Mouse (Mus musculus) right cerebral cortex, postnatal 25 days (tissue): ENCODE results near the gene Phf11b.
"Not testable (repeated sequence)": the region's sequence is repeated elsewhere in the genome, so short reads cannot be mapped to it uniquely, and the experiment has no call there.

Source experiments
- DNase-seq: peaks from one replicate; pipeline ENCODE4 v3.0.0; 2022

Gene Phf11b

DNA sequence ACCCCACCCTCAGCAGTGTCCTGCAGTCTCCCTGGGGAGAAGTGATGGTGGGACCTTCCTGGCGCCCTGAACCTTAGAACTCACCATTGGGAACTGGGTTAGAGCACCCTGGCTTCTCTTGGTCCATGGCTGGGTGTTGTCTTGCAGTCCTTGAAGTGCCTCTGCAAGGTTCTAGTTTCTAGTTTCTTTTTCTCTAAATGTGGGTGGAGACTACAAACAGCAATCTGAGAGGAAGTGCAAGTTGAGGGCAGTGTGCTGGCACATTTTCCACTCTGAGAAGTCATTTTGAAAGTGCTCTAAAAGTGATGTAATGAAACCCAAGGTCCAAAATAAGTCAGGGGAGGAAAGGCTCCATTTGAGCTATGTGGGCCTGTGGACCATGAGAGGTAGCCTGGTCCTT lies at the start of gene Phf11b:
Gene Phf11b (minus strand): TSS at position 163 of the 400 bp plus-strand sequence.
- DNase-seq, result not testable (repeated sequence)

DNA sequence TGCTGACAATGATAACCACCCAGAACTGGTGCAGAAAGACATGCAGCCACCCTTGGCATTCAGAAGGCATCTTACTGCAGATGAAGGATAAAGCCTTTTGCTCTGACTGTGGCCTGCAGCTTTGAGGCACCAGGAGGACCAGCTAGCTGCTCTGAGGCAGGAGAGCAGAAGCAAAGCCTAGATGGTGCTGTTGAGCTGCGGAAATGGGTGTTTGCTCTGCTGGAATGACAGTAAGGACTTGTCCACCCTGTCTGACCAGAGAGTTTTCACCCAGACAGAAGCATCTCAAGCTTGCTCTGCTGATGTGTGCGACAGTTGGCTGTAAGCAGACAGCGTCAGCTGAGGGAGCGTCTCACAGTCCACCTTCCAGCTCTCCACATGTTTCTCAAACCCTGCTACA lies 49.0 kb upstream of the Phf11b start:
- DNase-seq, result peak; percentile 24

DNA sequence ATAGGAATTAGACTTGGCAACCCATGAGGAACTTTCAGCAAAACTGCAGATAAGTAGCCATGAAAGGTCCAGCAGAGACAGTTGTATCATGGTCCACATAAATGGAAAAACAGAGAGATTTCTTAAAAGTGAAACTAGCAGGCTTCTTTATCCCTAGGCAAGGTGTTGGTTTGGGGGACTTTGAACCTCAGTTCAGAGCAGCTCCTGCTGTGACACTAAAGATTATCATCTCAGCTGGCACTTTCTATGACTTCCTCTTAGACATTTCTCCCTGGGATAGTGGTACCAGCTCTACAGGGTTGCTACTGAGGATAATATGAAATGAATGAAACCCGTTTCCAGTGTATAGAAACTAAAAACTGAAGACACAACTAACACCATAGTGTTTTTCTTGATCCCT lies 48.4 kb upstream of the Phf11b start:
- no peak for DNase-seq

DNA sequence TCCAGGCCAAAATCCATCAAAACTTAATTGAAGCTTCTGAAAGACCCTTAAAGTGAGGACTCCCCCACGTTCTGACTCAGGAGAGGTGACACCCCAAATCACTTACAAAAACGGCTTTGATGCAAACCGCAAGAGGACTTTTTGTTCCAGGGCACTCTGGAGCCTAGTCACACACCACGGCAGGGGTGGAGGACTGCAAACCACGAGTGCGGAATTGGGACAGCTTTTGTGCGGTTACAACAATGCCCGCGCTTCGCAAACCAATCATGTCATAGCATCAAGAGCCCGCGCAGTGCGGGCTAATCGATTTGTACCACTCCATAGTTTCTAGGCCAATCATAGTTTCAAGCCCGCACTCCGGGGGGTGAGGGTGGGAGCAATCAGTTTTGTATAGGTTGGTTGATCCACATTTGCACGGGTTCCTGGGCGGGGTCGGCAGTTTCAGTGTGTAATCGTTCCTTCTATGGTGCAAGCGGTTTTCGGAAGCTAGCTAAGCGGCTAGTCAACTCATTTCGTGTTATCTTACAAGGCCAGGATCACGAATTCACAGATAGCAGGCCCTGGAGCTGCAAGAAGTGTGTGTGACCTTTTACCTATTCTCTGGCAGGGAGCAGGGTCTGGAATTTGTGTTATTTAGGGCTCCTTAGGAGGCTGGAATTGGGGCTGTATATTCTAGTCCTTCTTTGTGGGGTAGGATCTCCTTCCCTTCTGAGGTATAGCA lies 29.4 kb upstream of the Phf11b start:
- DNase-seq, result no peak

DNA sequence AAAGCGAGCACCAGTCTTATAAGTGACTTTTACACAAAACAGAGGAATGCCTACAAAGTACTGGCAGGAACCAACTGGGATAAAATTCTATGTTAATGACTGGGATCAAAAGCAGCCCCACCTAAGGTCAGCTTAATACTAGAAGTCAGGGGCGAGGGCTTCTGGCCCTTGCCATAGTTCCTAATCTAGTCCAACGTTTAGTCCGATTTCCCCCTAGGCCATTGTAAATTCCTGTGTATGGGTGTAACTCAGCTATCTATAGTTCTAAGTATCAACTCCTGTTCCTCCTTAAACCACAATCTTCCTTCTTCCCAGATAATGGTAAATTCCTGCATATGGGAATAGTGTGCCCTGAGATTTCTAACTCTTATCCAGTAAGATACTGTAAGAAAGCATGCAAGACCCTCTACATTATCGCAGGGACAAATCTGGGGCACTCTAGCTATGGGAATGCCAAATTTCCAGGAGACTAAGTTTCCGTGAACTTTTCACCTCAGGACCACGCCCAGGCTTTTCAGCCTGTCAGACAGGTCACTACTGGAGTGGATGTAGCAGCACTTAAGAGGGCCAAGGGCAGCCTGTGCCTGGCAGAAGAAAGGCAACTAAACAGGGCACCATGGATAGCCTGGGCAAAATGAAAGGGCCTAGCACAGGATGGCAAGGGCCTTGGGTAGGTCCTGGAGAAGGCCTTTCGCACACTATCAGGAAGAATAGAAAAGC lies 25.4 kb upstream of the Phf11b start:
- DNase-seq, result no peak

DNA sequence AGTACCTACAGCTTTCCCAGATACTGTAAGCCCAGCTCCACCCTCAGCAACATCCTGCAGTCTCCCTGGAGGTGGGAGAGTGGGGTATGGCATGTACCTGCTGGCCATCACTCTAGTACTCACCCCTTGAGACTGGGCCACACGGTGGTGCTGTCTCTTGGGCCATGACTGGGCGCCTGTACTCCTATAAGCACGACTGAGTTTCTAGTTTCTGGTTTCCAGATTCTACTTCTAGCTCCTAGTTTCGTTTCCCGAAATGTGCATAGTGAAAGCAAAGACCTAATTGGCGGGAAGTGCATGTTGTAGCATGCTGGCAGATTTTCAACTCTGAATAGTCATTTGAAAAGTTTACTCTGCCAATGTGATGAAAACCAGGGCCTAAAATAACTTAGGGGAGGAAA lies 24.1 kb upstream of the Phf11b start, which contains the start of gene Phf11d:
Gene Phf11d (minus strand): TSS at position 227 of the 401 bp plus-strand sequence.
- DNase-seq, result peak; percentile 6

DNA sequence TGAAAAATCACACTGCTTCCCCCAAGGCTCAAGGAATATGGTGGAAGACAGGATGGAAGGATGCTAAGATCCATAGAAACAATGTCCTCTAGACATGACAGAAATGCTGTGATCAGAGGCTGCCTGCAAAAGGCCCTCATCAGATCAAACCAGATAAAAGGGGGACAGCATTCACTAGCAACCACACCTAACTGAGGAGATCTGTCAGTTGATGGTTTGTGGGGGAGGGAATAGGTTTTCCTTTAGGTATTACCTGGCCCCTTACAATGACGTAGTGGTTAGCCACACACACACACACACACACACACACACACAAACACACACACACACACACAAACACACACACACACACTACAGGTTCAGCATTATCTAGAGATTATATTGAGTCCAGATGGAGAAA lies 1.6 kb downstream of the Phf11b start:
- DNase-seq, result no peak

DNA sequence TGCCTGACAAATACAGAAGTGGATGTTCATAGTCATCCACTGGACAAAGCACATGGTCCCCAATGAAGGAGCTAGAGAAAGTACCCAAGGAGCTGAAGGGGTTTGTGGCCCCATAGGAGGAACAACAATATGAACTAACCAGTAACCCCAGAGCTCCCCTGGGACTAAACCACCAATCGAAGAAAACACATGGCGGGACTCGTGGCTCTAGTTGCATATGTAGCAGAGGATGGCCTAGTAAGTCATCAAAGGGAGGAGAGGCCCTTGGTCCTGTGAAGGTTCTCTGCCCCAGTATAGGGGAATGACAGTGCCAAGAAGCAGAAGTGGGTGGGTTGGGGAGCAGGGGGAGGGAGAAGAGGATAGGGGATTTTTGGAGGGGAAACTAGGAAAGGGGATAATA lies 5.1 kb downstream of the Phf11b start:
- DNase-seq, result not testable (repeated sequence)

DNA sequence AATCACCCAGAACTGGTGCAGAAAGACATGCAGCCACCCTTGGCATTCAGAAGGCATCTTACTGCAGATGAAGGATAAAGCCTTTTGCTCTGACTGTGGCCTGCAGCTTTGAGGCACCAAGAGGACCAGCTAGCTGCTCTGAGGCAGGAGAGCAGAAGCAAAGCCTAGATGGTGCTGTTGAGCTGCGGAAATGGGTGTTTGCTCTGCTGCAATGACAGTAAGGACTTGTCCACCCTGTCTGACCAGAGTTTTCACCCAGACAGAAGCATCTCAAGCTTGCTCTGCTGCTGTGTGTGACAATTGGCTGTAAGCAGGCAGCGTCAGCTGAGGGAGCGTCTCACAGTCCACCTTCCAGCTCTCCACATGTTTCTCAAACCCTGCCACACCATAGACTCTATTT lies 10.7 kb downstream of the Phf11b start:
- DNase-seq, result peak; percentile 14

DNA sequence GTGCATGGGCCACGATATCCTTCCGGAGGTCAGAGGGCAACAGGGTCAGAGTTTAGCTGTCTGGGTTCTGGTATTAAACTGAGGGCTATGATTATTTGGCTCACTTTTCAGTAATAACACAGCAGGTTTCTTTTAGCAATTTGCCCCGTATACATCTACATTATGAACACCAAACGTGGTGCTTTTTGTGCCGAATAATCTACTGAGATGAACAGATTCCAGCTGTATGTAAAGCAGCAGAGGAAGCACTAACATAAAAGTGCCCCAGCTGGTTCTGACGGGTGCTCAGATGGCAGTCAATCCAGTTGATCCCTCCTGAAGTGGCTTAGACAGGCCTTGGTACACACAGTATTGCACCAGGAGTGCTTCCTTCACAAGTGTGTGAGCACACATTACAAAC lies 21.2 kb downstream of the Phf11b start:
- DNase-seq, result not testable (repeated sequence)

DNA sequence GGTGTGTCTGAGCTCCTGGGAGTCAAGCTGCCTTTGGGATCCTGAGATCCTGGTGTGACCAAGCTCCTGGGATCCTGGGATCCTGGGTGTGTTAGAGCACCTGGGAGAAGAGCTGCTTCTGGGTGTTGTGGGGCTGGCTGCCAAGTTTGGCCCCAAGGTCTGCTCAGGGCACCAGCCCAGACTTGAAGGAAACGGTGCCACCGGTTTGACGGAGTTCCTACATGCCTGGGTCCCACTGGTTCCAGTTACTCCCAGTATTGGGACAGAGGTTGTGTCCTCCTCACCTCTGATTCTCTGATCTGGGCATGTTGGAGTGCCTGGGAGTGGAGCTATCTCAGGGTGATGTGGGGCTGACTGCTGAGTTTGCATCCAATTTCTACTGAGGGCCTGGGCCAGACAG lies 22.1 kb downstream of the Phf11b start:
- DNase-seq, result not testable (repeated sequence)

DNA sequence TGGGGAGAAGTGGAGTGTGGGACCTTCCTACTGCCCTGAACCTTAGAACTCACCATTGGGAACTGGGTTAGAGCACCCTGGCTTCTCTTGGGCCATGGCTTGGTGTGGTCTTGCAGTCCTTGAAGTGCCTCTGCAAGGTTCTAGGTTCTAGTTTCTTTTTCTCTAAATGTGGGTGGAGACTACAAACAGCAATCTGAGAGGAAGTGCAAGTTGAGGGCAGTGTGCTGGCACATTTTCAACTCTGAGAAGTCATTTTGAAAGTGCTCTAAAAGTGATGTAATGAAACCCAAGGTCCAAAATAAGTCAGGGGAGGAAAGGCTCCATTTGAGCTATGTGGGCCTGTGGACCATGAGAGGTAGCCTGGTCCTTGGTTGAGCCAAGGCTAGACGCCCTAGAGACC lies 43.8 kb downstream of the Phf11b start, which contains the start of gene Phf11a:
Gene Phf11a (minus strand): TSS at position 132 of the 400 bp plus-strand sequence.
- DNase-seq, result not testable (repeated sequence)

DNA sequence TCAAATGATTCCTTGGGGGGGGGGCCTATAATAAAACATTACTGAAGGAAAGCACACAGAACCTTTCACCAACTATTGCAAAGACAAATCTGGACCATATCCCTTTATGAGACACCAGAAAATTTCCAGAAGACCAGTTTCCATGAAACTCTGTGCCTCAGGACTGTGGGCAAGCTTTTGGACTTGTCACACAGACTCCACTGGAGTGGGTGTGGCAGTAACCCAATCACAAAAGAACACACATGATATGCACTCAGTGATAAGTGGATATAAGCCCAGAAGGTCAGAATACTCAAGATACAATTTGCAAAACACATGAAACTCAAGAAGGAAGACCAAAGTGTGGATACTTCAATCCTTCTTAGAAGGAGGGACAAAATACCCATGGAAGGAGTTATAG lies 49.4 kb downstream of the Phf11b start:
- DNase-seq, result not testable (repeated sequence)

DNA sequence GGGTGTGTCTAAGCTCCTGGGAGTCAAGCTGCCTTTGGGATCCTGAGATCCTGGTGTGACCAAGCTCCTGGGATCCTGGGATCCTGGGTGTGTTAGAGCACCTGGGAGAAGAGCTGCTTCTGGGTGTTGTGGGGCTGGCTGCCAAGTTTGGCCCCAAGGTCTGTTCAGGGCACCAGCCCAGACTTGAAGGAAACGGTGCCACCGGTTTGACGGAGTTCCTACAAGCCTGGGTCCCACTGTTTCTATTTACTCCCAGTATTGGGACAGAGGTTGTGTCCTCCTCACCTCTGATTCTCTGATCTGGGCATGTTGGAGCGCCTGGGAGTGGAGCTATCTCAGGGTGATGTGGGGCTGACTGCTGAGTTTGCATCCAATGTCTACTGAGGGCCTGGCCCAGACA lies 66.2 kb downstream of the Phf11b start:
- not testable (repeated sequence) for DNase-seq
